Mouse (Mus musculus): ENCODE results near the gene Plxnd1.

The Plxnd1 gene

DNA sequence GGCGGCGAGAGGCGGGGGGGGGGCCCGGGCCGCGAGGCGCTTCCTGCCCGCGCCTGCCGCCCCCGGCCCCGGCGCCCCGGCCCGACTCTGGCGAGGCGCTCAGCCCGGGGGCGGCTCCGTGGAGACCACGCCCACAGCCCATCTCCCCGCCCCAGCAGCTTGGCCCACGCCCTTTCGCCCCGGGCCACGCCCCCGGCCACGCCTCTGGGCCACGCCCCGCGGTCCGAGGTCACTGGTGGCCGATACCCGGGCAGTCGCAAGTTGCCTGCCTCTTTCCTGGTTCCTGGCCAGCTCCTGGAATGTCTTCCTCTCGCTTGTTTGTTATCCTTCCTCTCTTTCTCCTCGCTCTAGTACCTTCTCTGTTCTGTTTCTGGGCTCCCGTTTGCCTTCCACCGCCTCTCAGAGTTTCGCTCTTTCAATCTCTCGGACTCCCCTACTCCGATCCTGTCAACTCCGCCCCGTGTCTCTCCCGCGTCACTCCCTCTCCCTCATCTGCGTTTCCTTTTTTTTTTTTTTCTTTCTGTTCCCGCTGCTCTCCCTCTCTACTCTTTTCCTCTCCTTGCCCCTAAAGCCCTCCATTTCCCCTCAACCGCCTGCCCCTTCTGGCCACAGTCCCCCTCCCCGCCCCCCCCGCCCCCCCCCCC is at the start of gene Plxnd1:
Plxnd1 (minus strand) TSS at position 129 of the 644 bp plus-strand sequence.
- peak; percentile 72 for DNase-seq (ENCODE audit: low spot score)

- DNase-seq (ENCODE audit: low spot score), result no peak
Measured at GRCm38 (mm10) chr6:116044039-116044438, 49.2 kb upstream of the Plxnd1 start.

- DNase-seq (ENCODE audit: low spot score), result no peak
Measured at GRCm38 (mm10) chr6:116038222-116038621, 43.4 kb upstream of the Plxnd1 start.

GRCm38 (mm10) chr6:116037281-116037831 is 42.6 kb upstream of the Plxnd1 start:
- DNase-seq (ENCODE audit: low spot score), result no peak

- DNase-seq (ENCODE audit: low spot score), result no peak
Measured at GRCm38 (mm10) chr6:116036555-116036954, 41.8 kb upstream of the Plxnd1 start.

GRCm38 (mm10) chr6:116031052-116031451 is 36.2 kb upstream of the Plxnd1 start:
- no peak for DNase-seq (ENCODE audit: low spot score)

- no peak for DNase-seq (ENCODE audit: low spot score)
Measured at GRCm38 (mm10) chr6:116024666-116025065, 29.9 kb upstream of the Plxnd1 start.

DNA sequence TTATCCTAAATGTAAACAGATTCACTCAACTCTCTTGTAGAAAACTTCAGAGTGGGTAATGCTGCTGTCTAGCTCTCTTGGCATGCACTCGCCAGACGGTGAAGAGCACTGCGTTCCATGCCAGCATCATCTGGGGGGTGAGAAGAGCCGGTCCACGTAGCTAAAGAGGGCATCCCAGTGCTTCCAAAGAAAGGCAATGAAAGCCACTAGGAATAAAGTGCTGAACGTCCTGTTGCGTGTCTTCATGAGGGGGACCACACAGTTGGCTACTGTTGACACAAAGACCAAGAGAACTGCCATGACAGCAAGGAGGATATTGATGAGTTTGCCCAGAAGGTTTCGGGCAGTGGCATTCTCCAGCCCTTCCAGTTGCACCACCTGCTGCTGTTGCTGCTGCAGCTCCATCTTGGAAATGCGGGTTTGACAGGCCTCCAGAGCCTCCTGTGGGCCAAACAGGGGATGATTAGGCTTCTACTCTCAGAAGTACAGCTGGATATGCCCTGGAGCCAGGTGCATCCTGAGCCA is 27.2 kb upstream of the Plxnd1 start:
- no peak for DNase-seq (ENCODE audit: low spot score)

- no peak for DNase-seq (ENCODE audit: low spot score)
Measured at GRCm38 (mm10) chr6:116015902-116016301, 21.1 kb upstream of the Plxnd1 start.

GRCm38 (mm10) chr6:116014111-116014510 is 19.3 kb upstream of the Plxnd1 start:
- DNase-seq (ENCODE audit: low spot score), result no peak

DNA sequence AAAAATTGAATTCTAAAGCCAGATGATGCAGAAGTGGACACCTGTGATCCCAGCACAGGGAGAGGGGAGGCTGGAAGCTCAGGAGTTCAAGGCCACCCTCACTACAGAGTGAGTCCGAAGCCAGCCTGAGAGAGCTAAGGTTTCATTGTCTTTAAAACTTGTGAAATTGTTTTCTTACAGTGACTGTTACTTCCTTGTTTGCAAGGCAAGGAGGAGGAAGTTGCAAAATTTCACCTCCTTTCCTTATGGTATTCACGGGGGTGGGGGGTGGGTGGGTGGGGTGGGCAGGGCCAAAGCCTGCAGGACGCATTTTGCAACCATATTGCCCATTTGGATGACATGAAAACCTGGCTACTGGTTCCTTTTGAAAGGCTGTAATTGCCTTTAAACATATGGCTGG is 18.9 kb upstream of the Plxnd1 start:
- DNase-seq (ENCODE audit: low spot score), result no peak

- DNase-seq (ENCODE audit: low spot score), result peak; percentile 77
Measured at GRCm38 (mm10) chr6:116010541-116010940, 15.7 kb upstream of the Plxnd1 start.

- DNase-seq (ENCODE audit: low spot score), result no peak
Measured at GRCm38 (mm10) chr6:116009426-116009825, 14.6 kb upstream of the Plxnd1 start.

GRCm38 (mm10) chr6:116007561-116008173 is 12.9 kb upstream of the Plxnd1 start:
- DNase-seq (ENCODE audit: low spot score), result no peak

DNA sequence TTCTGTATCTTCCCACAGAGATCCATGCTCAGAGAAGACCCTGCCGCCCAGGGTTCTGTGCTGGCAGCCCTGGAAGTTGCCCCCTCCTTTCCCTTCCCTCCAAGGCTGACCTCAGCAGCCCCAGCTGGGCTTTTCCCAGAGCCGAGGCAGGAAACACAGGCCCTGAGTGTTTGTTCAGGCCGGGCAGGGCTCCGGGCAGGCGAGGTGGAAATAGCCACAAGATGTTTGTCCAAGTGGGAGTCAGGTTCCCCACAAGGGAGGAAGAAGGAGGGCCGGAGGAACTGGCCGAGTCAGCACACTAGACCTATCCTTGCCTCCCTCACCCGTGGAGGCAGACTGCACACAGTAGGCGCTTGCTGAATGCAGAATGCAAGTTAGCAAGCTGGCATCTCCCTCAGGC is 11.9 kb upstream of the Plxnd1 start:
- no peak for DNase-seq (ENCODE audit: low spot score)

DNA sequence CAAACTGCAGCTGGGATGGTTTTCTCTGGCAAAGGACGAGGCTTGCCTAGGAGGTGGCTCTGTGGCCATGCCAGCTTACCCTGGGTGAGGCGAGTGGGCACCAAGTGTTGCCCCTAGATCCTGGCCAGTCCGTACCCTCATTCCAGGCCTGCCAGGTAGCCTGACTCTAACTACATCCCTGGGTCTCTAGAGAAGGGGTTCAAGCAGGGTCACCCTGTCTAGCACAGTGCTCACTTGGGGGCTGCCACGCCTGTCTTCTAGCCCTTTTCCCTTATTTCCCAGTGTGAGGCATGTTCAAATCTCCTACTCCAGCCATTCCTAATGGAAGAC is 11.1 kb upstream of the Plxnd1 start:
- DNase-seq (ENCODE audit: low spot score), result no peak

- DNase-seq (ENCODE audit: low spot score), result no peak
Measured at GRCm38 (mm10) chr6:116005275-116005958, 10.6 kb upstream of the Plxnd1 start.

DNA sequence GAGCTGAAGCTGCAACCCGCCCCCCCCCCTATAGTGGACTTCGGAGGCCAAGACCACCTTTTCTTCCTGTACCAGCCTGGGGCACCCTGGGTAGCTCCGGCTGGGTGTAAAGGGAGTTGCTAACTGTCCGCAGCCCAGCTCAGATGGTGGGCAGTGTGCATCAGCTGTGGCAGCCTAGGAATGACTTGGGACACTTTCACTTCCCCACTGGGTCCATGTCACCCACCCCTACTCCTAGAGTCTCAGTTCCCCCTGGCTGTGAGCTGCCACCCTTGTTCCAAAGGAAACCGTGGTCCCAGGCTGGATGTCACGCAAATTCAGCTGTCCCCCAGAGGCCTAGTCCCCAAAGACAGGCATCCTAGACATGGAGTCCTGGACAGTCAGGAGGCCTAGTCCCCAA is 9.9 kb upstream of the Plxnd1 start:
- no peak for DNase-seq (ENCODE audit: low spot score)

GRCm38 (mm10) chr6:116004069-116004468 is 9.3 kb upstream of the Plxnd1 start:
- DNase-seq (ENCODE audit: low spot score), result no peak

DNA sequence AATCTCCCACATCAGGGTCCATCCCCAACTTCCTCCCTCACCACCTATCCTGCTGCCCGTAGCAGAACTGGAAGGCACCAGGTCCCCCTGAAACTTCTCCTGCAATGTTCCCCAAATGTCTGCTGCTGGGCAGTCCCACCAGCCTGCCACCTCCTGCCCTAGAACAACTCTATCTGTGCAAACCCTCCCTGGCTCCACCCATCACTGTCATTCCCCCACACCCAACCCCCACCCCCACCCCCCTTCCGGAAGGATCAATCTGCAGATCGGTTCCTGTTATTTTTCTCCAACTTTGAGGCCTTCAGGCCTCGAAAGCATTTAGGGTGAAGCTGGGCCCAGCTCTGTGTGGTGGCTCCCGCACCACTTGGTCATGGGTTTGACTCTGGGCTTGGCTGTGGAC is 8.7 kb upstream of the Plxnd1 start:
- no peak for DNase-seq (ENCODE audit: low spot score)

- DNase-seq (ENCODE audit: low spot score), result no peak
Measured at GRCm38 (mm10) chr6:116002311-116003104, 7.7 kb upstream of the Plxnd1 start.

DNA sequence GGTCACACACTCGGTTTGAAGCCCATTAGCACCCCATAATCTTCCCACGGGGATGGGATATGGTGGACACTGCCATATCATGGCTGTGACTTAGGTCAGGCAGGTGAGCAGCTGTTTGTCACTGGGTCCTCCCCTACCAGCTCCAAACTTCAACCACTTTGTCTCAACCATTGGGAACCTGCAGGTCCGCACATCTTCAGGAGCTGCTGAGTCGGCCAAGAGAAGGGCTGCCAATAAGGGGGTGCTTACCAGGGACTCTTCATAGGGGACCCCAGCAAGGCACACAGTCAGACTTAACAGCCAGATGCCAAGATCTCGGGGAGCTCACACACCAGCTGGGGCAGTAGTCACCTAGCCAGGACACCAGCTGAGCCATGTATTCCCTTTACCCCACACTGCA is 6.0 kb upstream of the Plxnd1 start:
- no peak for DNase-seq (ENCODE audit: low spot score)
